ENCODE assay signal across 8 mouse cellular contexts in the genomic region with DNA sequence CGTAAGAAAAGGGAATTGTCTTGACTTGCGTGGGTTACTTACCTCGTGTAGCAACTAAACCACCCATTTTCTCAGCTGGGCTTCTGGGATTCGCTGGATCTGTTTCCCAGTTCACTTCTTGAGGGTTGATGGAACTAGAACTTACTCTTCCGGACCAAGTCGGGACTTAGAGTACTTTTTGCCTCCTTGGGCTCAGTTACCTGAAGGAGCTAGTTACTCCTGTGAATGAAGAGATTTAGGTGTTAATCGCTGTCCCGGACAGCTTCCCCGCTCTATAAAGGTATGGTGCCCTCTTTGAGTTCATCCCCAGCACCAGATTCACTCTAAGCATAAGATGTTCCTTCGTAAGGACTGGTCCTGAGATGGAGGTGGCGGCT. TPM values are rescaled to one million over a fixed set of nuclear protein-coding genes. Genes with fewer than 3 reads are reported as not detected.
DNase-seq lines count a peak whose midpoint lies in the region; ATAC-seq and TF ChIP-seq lines count a peak whose summit lies in the region.

No protein-coding gene starts in this region.

- DNase-seq in heart, adult 2 months, result no peak
- DNase-seq in heart, postnatal 4 days, result no peak
- DNase-seq in ES-CJ7 (ENCODE audit: low read depth, low spot score), result peak; percentile 32
- no peak for DNase-seq in forebrain, embryonic 10.5 days (ENCODE audit: extremely low spot score, low spot score)
- peak; percentile 11 to 14 for DNase-seq in kidney, postnatal 4 days
- no peak for DNase-seq in testis, postnatal 10 days (ENCODE audit: low spot score)
- DNase-seq in natural killer cell, adult 2 months (ENCODE audit: low spot score in 2 of 2), result no peak

- peak overlapping the region; percentile 93 for H3K27ac ChIP-seq in heart, adult 2 months
- H3K27ac ChIP-seq in forebrain, embryonic 10.5 days, result peak overlapping the region; percentile 93
- H3K27ac ChIP-seq in neural tube, embryonic 15.5 days (replicated peaks), result peak overlapping the region; percentile 96

- no peaks in the 10 kb centered on the region for H3K9me3 ChIP-seq in forebrain, embryonic 10.5 days
- no peaks in the 10 kb centered on the region for H3K9me3 ChIP-seq in neural tube, embryonic 15.5 days (replicated peaks)

- WGBS in heart, adult 2 months, result 7% methylated on average over 11 of the region's 11 CpGs
- 2% methylated on average over 11 of the region's 11 CpGs for WGBS in forebrain, embryonic 10.5 days
- 1% methylated on average over 11 of the region's 11 CpGs for WGBS in neural tube, embryonic 15.5 days

- H3K4me2 ChIP-seq in neural tube, embryonic 15.5 days, result peak overlapping the region; percentile 87

- H3K9ac ChIP-seq in heart, adult 2 months (ENCODE audit: low read depth, low read length), result peak overlapping the region; percentile 97
- peak overlapping the region; percentile 91 for H3K9ac ChIP-seq in neural tube, embryonic 15.5 days (replicated peaks)

- H3K4me3 ChIP-seq in heart, adult 2 months, result peak overlapping the region; percentile 73
- peak overlapping the region; percentile 86 for H3K4me3 ChIP-seq in forebrain, embryonic 10.5 days
- peak overlapping the region; percentile 73 for H3K4me3 ChIP-seq in neural tube, embryonic 15.5 days (replicated peaks)

- H3K79me2 ChIP-seq in heart, adult 2 months (replicated peaks; ENCODE audit: control insufficient read depth, insufficient read depth, low read length), result peaks cover 9% of the 10 kb centered on the region

- H3K27me3 ChIP-seq in heart, adult 2 months (ENCODE audit: control insufficient read depth, insufficient read depth, low read length), result no peaks in the 10 kb centered on the region
- no peaks in the 10 kb centered on the region for H3K27me3 ChIP-seq in forebrain, embryonic 10.5 days (ENCODE audit: poor library complexity, severe bottlenecking)
- no peaks in the 10 kb centered on the region for H3K27me3 ChIP-seq in neural tube, embryonic 15.5 days (replicated peaks)

- TF ChIP-seq POLR2A in heart, adult 2 months (IDR thresholded peaks at IDR 0.05; ENCODE audit: insufficient read depth, low read depth, low read length), result no peak

- no peak for TF ChIP-seq EP300 in heart, adult 2 months (IDR thresholded peaks at IDR 0.05; ENCODE audit: insufficient read depth, low read depth, low read length)

- ATAC-seq in neural tube, embryonic 15.5 days (ENCODE audit: low FRiP score), result no peak

- TF ChIP-seq CTCF in heart, adult 2 months (IDR thresholded peaks at IDR 0.05), result no peak

- peaks cover 26% of the 10 kb centered on the region for H3K36me3 ChIP-seq in heart, adult 2 months (ENCODE audit: control insufficient read depth, insufficient read depth, low read length)
- peaks cover 34% of the 10 kb centered on the region for H3K36me3 ChIP-seq in forebrain, embryonic 10.5 days (replicated peaks)
- no peaks in the 10 kb centered on the region for H3K36me3 ChIP-seq in neural tube, embryonic 15.5 days

- H3K4me1 ChIP-seq in heart, adult 2 months (ENCODE audit: control insufficient read depth, insufficient read depth, low read length), result peaks cover 7% of the 10 kb centered on the region
- peaks cover 21% of the 10 kb centered on the region for H3K4me1 ChIP-seq in forebrain, embryonic 10.5 days
- peaks cover 41% of the 10 kb centered on the region for H3K4me1 ChIP-seq in neural tube, embryonic 15.5 days

- intact Hi-C loops in heart, adult 2 months (cut with DNase I), result loop anchor here (5.0 to 10.0 kb wide), 2 partner anchors 48 to 171 kb away; partner anchors contain the start of gene Npr1

RNA-seq across cellular contexts. Expression of gene Gatad2b, which starts 1.1 kb away (rescaled TPM):
- 10 to 100 TPM; 40.0 to 45.3 TPM for total RNA-seq in heart, adult 2 months (2021)
- 17.7 and 21.0 TPM in 2 replicates for polyA plus RNA-seq in heart, adult 2 months (2012; rRNA removed)
- 10 to 100 TPM; 59.5 to 62.0 TPM for total RNA-seq in heart, postnatal 4 days (2021)
- 12.4 and 14.4 TPM in 2 replicates for polyA plus RNA-seq in forebrain, embryonic 10.5 days (2016; fragmentation: Nextera tagmentation; extraction: Ambion mirVana)
- 13.2 and 15.0 TPM in 2 replicates for polyA plus RNA-seq in neural tube, embryonic 15.5 days (2015; fragmentation: Nextera tagmentation; extraction: Ambion mirVana)

RNA-seq across cellular contexts. Expression of gene Dennd4b, which starts 29.1 kb away (rescaled TPM):
- total RNA-seq in heart, adult 2 months (2021), result 10 to 100 TPM; 35.7 to 36.5 TPM
- 45.6 and 45.9 TPM in 2 replicates for polyA plus RNA-seq in heart, adult 2 months (2012; rRNA removed)
- total RNA-seq in heart, postnatal 4 days (2021), result 10 to 100 TPM; 22.2 to 22.3 TPM
- 7.0 and 7.2 TPM in 2 replicates for polyA plus RNA-seq in forebrain, embryonic 10.5 days (2016; fragmentation: Nextera tagmentation; extraction: Ambion mirVana)
- polyA plus RNA-seq in neural tube, embryonic 15.5 days (2015; fragmentation: Nextera tagmentation; extraction: Ambion mirVana), result 7.3 and 9.0 TPM in 2 replicates

RNA-seq across cellular contexts. Expression of gene Crtc2, which starts 40.1 kb away (rescaled TPM):
- 10 to 100 TPM; 16.6 to 17.1 TPM for total RNA-seq in heart, adult 2 months (2021)
- 32.9 and 33.7 TPM in 2 replicates for polyA plus RNA-seq in heart, adult 2 months (2012; rRNA removed)
- 10 to 100 TPM; 18.0 to 18.8 TPM for total RNA-seq in heart, postnatal 4 days (2021)
- 21.3 and 26.4 TPM in 2 replicates for polyA plus RNA-seq in forebrain, embryonic 10.5 days (2016; fragmentation: Nextera tagmentation; extraction: Ambion mirVana)
- 20.7 and 28.1 TPM in 2 replicates for polyA plus RNA-seq in neural tube, embryonic 15.5 days (2015; fragmentation: Nextera tagmentation; extraction: Ambion mirVana)

RNA-seq across cellular contexts. Expression of gene Slc39a1, which starts 46.1 kb away (rescaled TPM):
- total RNA-seq in heart, adult 2 months (2021), result 10 to 100 TPM; 67.6 to 75.5 TPM
- polyA plus RNA-seq in heart, adult 2 months (2012; rRNA removed), result 57.3 and 83.7 TPM in 2 replicates
- 100 to 1,000 TPM; 101 to 106 TPM for total RNA-seq in heart, postnatal 4 days (2021)
- polyA plus RNA-seq in forebrain, embryonic 10.5 days (2016; fragmentation: Nextera tagmentation; extraction: Ambion mirVana), result 69.6 and 75.4 TPM in 2 replicates
- polyA plus RNA-seq in neural tube, embryonic 15.5 days (2015; fragmentation: Nextera tagmentation; extraction: Ambion mirVana), result 49.3 and 56.0 TPM in 2 replicates

RNA-seq across cellular contexts. Expression of gene Creb3l4, which starts 50.7 kb away (rescaled TPM):
- total RNA-seq in heart, adult 2 months (2021), result under 1 TPM; 0.14 to 0.16 TPM
- polyA plus RNA-seq in heart, adult 2 months (2012; rRNA removed), result 0.53 and 0.55 TPM in 2 replicates
- total RNA-seq in heart, postnatal 4 days (2021), result under 1 TPM; 0.18 to 0.19 TPM
- polyA plus RNA-seq in forebrain, embryonic 10.5 days (2016; fragmentation: Nextera tagmentation; extraction: Ambion mirVana), result 4.5 and 5.8 TPM in 2 replicates
- 0.82 and 2.2 TPM in 2 replicates for polyA plus RNA-seq in neural tube, embryonic 15.5 days (2015; fragmentation: Nextera tagmentation; extraction: Ambion mirVana)

Comparison
In these comparisons a context has a peak if more than half of its experiments do, and no peak if none do; other contexts are left out.
1. DNase-seq: peak in ES-CJ7 (single experiment) and kidney, postnatal 4 days (2 of 2); none in heart, adult 2 months (0 of 2), heart, postnatal 4 days (single experiment), forebrain, embryonic 10.5 days (single experiment), testis, postnatal 10 days (single experiment) and natural killer cell, adult 2 months (0 of 2).
2. Peak in every context shown above with its lines, with median percentiles within 50 percentile points of each other: H3K27ac ChIP-seq and H3K4me3 ChIP-seq.